Mouse (Mus musculus): Measurements from ENCODE around the gene Gm10972. TPM values are rescaled to one million over a fixed set of nuclear protein-coding genes. Genes with fewer than 3 reads are reported as not detected.

Gene Gm10972
- polyA plus RNA-seq, 1 experiment from 2014 or later = not detected

Other genes with a start within 250 kb of the Gm10972 start
- not detected in 2 replicates for gene Lingo4, start 244.6 kb upstream of the Gm10972 start, polyA plus RNA-seq (2016; fragmentation: Nextera tagmentation; extraction: Ambion mirVana)
- 5.1 and 6.6 TPM in 2 replicates for gene Tdrkh, start 229.8 kb upstream of the Gm10972 start, polyA plus RNA-seq (2016; fragmentation: Nextera tagmentation; extraction: Ambion mirVana)
- 71.0 and 77.8 TPM in 2 replicates for gene Mrpl9, start 199.8 kb upstream of the Gm10972 start, polyA plus RNA-seq (2016; fragmentation: Nextera tagmentation; extraction: Ambion mirVana)
- 0.29 and 0.51 TPM in 2 replicates for gene Oaz3, start 199.2 kb upstream of the Gm10972 start, polyA plus RNA-seq (2016; fragmentation: Nextera tagmentation; extraction: Ambion mirVana)
- 1.4 and 1.5 TPM in 2 replicates for gene Celf3, start 164.8 kb upstream of the Gm10972 start, polyA plus RNA-seq (2016; fragmentation: Nextera tagmentation; extraction: Ambion mirVana)
- gene Riiad1, start 162.8 kb upstream of the Gm10972 start, polyA plus RNA-seq (2016; fragmentation: Nextera tagmentation; extraction: Ambion mirVana) = 1.4 and 1.8 TPM in 2 replicates
- gene Snx27, start 60.4 kb upstream of the Gm10972 start, polyA plus RNA-seq (2016; fragmentation: Nextera tagmentation; extraction: Ambion mirVana) = 45.5 and 46.2 TPM in 2 replicates
- gene Tuft1, start 15.8 kb downstream of the Gm10972 start, polyA plus RNA-seq (2016; fragmentation: Nextera tagmentation; extraction: Ambion mirVana) = 4.1 and 4.5 TPM in 2 replicates
- 0.60 TPM in 1 of 2 replicates, not detected in the other for gene Selenbp2, start 50.4 kb downstream of the Gm10972 start, polyA plus RNA-seq (2016; fragmentation: Nextera tagmentation; extraction: Ambion mirVana)
- 6.2 and 6.5 TPM in 2 replicates for gene Cgn, start 143.4 kb downstream of the Gm10972 start, polyA plus RNA-seq (2016; fragmentation: Nextera tagmentation; extraction: Ambion mirVana)
- 17.7 and 21.4 TPM in 2 replicates for gene Pogz, start 194.5 kb downstream of the Gm10972 start, polyA plus RNA-seq (2016; fragmentation: Nextera tagmentation; extraction: Ambion mirVana)
- gene Psmb4, start 243.8 kb downstream of the Gm10972 start, polyA plus RNA-seq (2016; fragmentation: Nextera tagmentation; extraction: Ambion mirVana) = 364 and 392 TPM in 2 replicates